Mouse (Mus musculus): ENCODE results near the gene Gjb2. TPM values are rescaled to one million over a fixed set of nuclear protein-coding genes. Genes with fewer than 3 reads are reported as not detected.

The Gjb2 gene
- total RNA-seq (2014; fragmentation: Nextera tagmentation) (not detected in 2 replicates), total RNA-seq (2017) (0.06 TPM in 1 of 2 replicates, not detected in the other), polyA plus RNA-seq (2012) (not detected in 2 replicates)

- ATAC-seq (ENCODE audit: extremely low read depth, insufficient number of reproducible peaks, low FRiP score, poor library complexity, severe bottlenecking): no peak
- peak within 1 kb of the TSS; percentile 27; the same call in 1 of the 2 replicates for H3K4me3 ChIP-seq (ENCODE audit: low read depth, low read length)
- H3K4me1 ChIP-seq (ENCODE audit: insufficient read depth, low read depth, low read length): no peaks in the 10 kb centered on the region
- TF ChIP-seq POLR2AphosphoS5 (IDR thresholded peaks at IDR 0.05; ENCODE audit: insufficient replicate concordance, low read depth, low read length) (no peak), TAL1 (conservative IDR thresholded peaks at IDR 0.05; ENCODE audit: low read depth, low read length) (no peak), GATA2 (IDR thresholded peaks at IDR 0.05; ENCODE audit: borderline replicate concordance, low read depth, low read length) (no peak), GATA1 (IDR thresholded peaks at IDR 0.05; ENCODE audit: borderline replicate concordance, low read length) (no peak), CTCF (IDR thresholded peaks at IDR 0.05; ENCODE audit: low read depth, low read length) (no peak)
- H3K36me3 ChIP-seq (replicated peaks): no peaks in the 10 kb centered on the region
- no peaks in the 10 kb centered on the region for H3K27me3 ChIP-seq (ENCODE audit: insufficient read depth, low read length)
- no peak for DNase-seq (ENCODE audit: low spot score)
- peaks cover 7% of the 10 kb centered on the region for H3K9me3 ChIP-seq (replicated peaks)
Measured at GRCm38 (mm10) chr14:57104106-57105023, at the start of gene Gjb2. TSS of gene Gjb2 (minus strand) at chr14:57104702.

GRCm38 (mm10) chr14:57145741-57146140 is 41.2 kb upstream of the Gjb2 start:
- no peaks in the 10 kb centered on the region for H3K27me3 ChIP-seq (ENCODE audit: insufficient read depth, low read length)
- no peak for ATAC-seq (ENCODE audit: extremely low read depth, insufficient number of reproducible peaks, low FRiP score, poor library complexity, severe bottlenecking)
- no peaks in the 10 kb centered on the region for H3K4me1 ChIP-seq (ENCODE audit: insufficient read depth, low read depth, low read length)
- no peak for DNase-seq (ENCODE audit: low spot score)
- no peaks in the 10 kb centered on the region for H3K9me3 ChIP-seq (replicated peaks)
- TF ChIP-seq TAL1 (conservative IDR thresholded peaks at IDR 0.05; ENCODE audit: low read depth, low read length) (no peak), POLR2AphosphoS5 (IDR thresholded peaks at IDR 0.05; ENCODE audit: insufficient replicate concordance, low read depth, low read length) (no peak), CTCF (IDR thresholded peaks at IDR 0.05; ENCODE audit: low read depth, low read length) (no peak), GATA1 (IDR thresholded peaks at IDR 0.05; ENCODE audit: borderline replicate concordance, low read length) (no peak), GATA2 (IDR thresholded peaks at IDR 0.05; ENCODE audit: borderline replicate concordance, low read depth, low read length) (no peak)
- no peaks in the 10 kb centered on the region for H3K36me3 ChIP-seq (replicated peaks)
- no peak overlapping the region for H3K4me3 ChIP-seq (ENCODE audit: low read depth, low read length)

- H3K36me3 ChIP-seq (replicated peaks): no peaks in the 10 kb centered on the region
- no peaks in the 10 kb centered on the region; the same call in 1 of the 2 replicates for H3K27me3 ChIP-seq (ENCODE audit: insufficient read depth, low read length)
- DNase-seq (ENCODE audit: low spot score) (no peak), ATAC-seq (ENCODE audit: extremely low read depth, insufficient number of reproducible peaks, low FRiP score, poor library complexity, severe bottlenecking) (no peak)
- H3K4me3 ChIP-seq (ENCODE audit: low read depth, low read length): no peak overlapping the region
- no peaks in the 10 kb centered on the region for H3K4me1 ChIP-seq (ENCODE audit: insufficient read depth, low read depth, low read length)
- H3K9me3 ChIP-seq (replicated peaks): no peaks in the 10 kb centered on the region
- TF ChIP-seq CTCF (IDR thresholded peaks at IDR 0.05; ENCODE audit: low read depth, low read length) (no peak), GATA1 (IDR thresholded peaks at IDR 0.05; ENCODE audit: borderline replicate concordance, low read length) (no peak), GATA2 (IDR thresholded peaks at IDR 0.05; ENCODE audit: borderline replicate concordance, low read depth, low read length) (no peak), POLR2AphosphoS5 (IDR thresholded peaks at IDR 0.05; ENCODE audit: insufficient replicate concordance, low read depth, low read length) (no peak), TAL1 (conservative IDR thresholded peaks at IDR 0.05; ENCODE audit: low read depth, low read length) (no peak)
Measured at GRCm38 (mm10) chr14:57135265-57135664, 30.8 kb upstream of the Gjb2 start.

- ATAC-seq (ENCODE audit: extremely low read depth, insufficient number of reproducible peaks, low FRiP score, poor library complexity, severe bottlenecking): no peak
- Histone ChIP-seq H3K36me3 (replicated peaks) (no peaks in the 10 kb centered on the region), H3K4me1 (ENCODE audit: insufficient read depth, low read depth, low read length) (no peaks in the 10 kb centered on the region), H3K9me3 (replicated peaks) (no peaks in the 10 kb centered on the region), H3K4me3 (ENCODE audit: low read depth, low read length) (no peak within 1 kb of the TSS), H3K27me3 (ENCODE audit: insufficient read depth, low read length) (peaks cover 3% of the 10 kb centered on the region)
- TF ChIP-seq GATA2 (IDR thresholded peaks at IDR 0.05; ENCODE audit: borderline replicate concordance, low read depth, low read length) (no peak), CTCF (IDR thresholded peaks at IDR 0.05; ENCODE audit: low read depth, low read length) (no peak), TAL1 (conservative IDR thresholded peaks at IDR 0.05; ENCODE audit: low read depth, low read length) (no peak)
- DNase-seq (ENCODE audit: low spot score): no peak
Measured at GRCm38 (mm10) chr14:57133161-57133661, 28.7 kb upstream of the Gjb2 start, which contains the start of gene Gjb6. TSS of gene Gjb6 (minus strand) at chr14:57133611.

DNA sequence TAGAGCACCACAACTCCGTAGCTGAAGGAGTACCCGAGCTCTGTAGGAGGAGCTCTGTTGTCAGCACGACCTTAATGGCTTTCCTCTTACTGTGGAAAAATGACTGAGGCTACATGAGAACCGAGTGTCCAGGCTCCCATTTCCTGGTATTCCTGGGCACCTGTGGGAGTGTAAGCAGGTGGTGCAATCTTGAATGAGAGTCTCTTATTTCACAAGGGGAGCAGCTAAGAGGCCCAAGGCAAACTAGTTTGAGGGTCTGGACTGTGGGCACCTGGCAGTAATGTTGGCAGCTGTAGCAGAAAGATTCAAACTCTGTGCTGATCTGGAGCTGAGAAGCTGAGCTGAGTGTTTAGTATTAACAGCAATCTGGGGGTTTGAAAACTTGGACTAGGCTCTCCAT is 22.9 kb upstream of the Gjb2 start:
- Histone ChIP-seq H3K27me3 (ENCODE audit: insufficient read depth, low read length) (peaks cover 6% of the 10 kb centered on the region), H3K9me3 (replicated peaks) (no peaks in the 10 kb centered on the region), H3K4me3 (ENCODE audit: low read depth, low read length) (no peak overlapping the region), H3K4me1 (ENCODE audit: insufficient read depth, low read depth, low read length) (no peaks in the 10 kb centered on the region), H3K36me3 (replicated peaks) (no peaks in the 10 kb centered on the region)
- TF ChIP-seq POLR2AphosphoS5 (IDR thresholded peaks at IDR 0.05; ENCODE audit: insufficient replicate concordance, low read depth, low read length) (no peak), GATA1 (IDR thresholded peaks at IDR 0.05; ENCODE audit: borderline replicate concordance, low read length) (no peak), TAL1 (conservative IDR thresholded peaks at IDR 0.05; ENCODE audit: low read depth, low read length) (no peak), GATA2 (IDR thresholded peaks at IDR 0.05; ENCODE audit: borderline replicate concordance, low read depth, low read length) (no peak), CTCF (IDR thresholded peaks at IDR 0.05; ENCODE audit: low read depth, low read length) (no peak)
- DNase-seq (ENCODE audit: low spot score) (no peak), ATAC-seq (ENCODE audit: extremely low read depth, insufficient number of reproducible peaks, low FRiP score, poor library complexity, severe bottlenecking) (no peak)

- Histone ChIP-seq H3K27me3 (ENCODE audit: insufficient read depth, low read length) (peaks cover 3% of the 10 kb centered on the region; the same call in 1 of the 2 replicates), H3K36me3 (replicated peaks) (no peaks in the 10 kb centered on the region), H3K9me3 (replicated peaks) (no peaks in the 10 kb centered on the region), H3K4me1 (ENCODE audit: insufficient read depth, low read depth, low read length) (no peaks in the 10 kb centered on the region), H3K4me3 (ENCODE audit: low read depth, low read length) (no peak overlapping the region)
- ATAC-seq (ENCODE audit: extremely low read depth, insufficient number of reproducible peaks, low FRiP score, poor library complexity, severe bottlenecking): no peak
- no peak for TF ChIP-seq GATA2 (IDR thresholded peaks at IDR 0.05; ENCODE audit: borderline replicate concordance, low read depth, low read length)
- TF ChIP-seq GATA1 (IDR thresholded peaks at IDR 0.05; ENCODE audit: borderline replicate concordance, low read length): no peak
- no peak for TF ChIP-seq POLR2AphosphoS5 (IDR thresholded peaks at IDR 0.05; ENCODE audit: insufficient replicate concordance, low read depth, low read length)
- TF ChIP-seq TAL1 (conservative IDR thresholded peaks at IDR 0.05; ENCODE audit: low read depth, low read length): no peak
- no peak for TF ChIP-seq CTCF (IDR thresholded peaks at IDR 0.05; ENCODE audit: low read depth, low read length)
- no peak for DNase-seq (ENCODE audit: low spot score)
Measured at GRCm38 (mm10) chr14:57122295-57122694, 17.8 kb upstream of the Gjb2 start.

Measured in G1E (cell line).